Mouse (Mus musculus) spleen, adult 2 months (tissue): Measurements from ENCODE around the gene Lsm12.

Experiments
- CTCF ChIP-seq: fragments of 200-500 bp; IDR thresholded peaks from 2 replicates; pipeline ENCODE4 v1.5.1; 2011; ENCODE audit warnings: mild to moderate bottlenecking, inconsistent platforms; ENCODE audit not compliant: insufficient read depth, insufficient read length, insufficient replicate concordance; ENCODE audit errors: extremely low read depth
- POLR2A ChIP-seq: fragments of 200-500 bp; IDR thresholded peaks from 2 replicates; pipeline ENCODE4 v1.6.1; 2011; ENCODE audit warnings: low read depth, low read length, inconsistent platforms

DNA sequence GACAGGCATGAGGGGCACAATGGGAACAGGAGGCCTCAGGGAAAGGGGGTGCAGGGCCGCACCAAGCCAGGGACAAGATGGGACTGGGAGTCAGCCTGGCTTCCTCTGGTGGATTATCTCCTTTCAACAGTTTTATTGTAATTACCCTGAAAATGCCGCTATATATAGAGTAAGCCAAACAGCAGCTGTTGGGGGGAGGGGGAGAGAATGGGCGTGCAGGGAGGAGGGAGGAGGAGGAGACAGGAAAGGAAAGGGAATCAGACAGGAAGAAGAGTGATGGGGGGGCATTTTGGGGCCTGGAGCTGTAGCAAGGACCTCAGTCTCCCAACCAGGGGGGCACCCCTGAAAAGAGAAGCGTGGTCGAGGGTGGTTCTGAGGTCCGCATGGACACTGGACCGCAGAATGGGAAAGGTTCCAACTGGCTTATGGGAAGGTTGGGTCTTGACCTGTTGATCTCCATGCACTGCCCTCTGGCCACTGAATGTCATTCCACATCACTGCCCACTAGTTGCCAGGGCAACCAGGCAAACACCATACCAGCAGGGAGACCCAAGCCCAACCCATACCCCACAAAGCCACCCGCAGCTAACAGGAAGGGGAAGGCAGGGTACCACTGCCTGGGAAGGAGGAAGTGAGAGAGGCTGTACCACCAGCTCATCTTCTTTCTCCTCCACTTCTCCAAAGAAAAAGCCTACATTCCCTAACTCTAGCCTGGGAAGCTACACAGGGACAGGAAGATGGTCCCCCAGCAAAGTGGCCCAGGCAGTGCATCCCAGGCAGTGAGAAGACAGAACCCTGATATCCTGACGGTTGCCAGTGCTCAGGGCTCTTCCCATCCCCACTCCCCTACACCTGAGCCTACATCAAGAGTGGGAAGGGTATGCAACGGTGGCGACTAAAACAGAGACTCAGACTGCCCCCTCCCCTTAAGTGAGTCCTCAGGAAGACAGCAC, 23.0 kb upstream of the Lsm12 start:
- TF ChIP-seq CTCF: no peak
- TF ChIP-seq POLR2A: no peak
